Mouse (Mus musculus) T-helper 2 cell (primary cell): ENCODE measurements around the gene Fuk.
"Not testable (repeated sequence)": the region's sequence is repeated elsewhere in the genome, so short reads cannot be mapped to it uniquely, and the experiment has no call there.

Source experiments
- in situ Hi-C: fragments of 300-600 bp; cut with MboI, MseI; formaldehyde crosslinking; loops from one replicate; pipeline ENCODE4 v1.15.1; 2025; ENCODE audit warnings: high pct_unique_total_duplicates

The Fuk gene

DNA sequence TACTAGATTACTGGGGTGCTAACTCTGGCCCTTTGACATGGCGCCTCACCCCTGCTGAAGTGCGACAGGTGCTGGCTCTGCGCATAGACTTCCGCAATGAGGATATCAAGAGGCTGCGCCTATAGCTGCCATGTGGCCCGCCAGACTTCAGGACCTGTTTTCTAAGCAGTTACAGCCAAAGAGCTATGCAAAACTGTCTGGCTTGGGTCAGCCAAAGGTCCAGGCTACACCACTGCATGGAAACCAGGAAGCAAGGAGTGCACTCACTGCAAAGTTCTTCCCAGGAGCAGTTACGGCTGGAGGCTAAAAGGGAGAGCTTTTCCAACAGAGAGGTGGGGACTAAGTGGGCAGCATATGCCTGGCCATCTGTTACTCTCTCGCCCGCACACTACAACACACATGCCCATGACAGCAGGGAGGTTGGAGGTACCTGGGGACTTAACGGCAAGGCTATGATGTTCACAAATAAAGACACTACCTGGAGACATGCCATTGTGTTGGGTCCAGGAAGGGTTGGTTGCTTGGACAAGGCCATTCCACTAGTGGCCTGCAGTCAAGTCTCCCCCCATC, 20.5 kb downstream of the Fuk start:
- in situ Hi-C loops, result no loop called here

DNA sequence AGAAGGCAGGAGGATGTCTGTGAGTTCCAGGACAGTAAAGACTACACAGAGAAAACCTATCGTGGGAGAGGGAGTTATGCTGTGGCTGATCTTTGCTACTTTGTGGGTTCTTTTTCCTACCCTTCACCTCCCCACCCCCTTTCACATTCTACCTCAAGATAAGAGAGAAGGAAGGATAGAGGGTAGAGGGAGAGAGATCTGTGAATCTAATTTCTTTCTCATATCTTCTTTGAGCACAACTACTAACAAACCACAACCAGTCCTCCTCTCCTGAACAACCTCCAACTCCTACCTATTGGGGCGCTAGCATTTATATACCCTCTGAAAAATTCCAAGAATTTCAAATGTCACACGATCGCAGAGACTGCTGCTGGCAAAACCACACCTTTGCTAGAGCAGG, 24.4 kb downstream of the Fuk start:
- in situ Hi-C loops, result no loop called here

DNA sequence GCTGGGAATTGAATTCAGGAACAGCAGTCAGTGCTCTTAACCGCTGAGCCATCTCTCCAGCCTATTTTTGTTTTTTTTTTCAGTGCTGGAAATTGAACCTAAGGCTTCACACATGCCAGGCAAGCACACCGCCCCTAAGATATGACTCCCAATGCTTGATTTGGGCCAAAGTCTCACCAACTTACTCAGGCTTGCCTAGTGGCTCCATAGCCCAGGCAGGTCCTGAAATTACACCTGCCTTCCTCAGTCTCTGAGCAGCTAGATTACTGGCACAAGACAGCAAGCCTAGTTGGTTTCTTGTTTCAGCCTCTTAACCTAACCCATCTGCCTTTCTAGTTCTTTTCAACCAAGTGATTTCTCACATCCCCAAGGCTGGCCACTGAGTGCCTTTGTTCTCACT, 31.8 kb downstream of the Fuk start:
- in situ Hi-C loops, result no loop called here

DNA sequence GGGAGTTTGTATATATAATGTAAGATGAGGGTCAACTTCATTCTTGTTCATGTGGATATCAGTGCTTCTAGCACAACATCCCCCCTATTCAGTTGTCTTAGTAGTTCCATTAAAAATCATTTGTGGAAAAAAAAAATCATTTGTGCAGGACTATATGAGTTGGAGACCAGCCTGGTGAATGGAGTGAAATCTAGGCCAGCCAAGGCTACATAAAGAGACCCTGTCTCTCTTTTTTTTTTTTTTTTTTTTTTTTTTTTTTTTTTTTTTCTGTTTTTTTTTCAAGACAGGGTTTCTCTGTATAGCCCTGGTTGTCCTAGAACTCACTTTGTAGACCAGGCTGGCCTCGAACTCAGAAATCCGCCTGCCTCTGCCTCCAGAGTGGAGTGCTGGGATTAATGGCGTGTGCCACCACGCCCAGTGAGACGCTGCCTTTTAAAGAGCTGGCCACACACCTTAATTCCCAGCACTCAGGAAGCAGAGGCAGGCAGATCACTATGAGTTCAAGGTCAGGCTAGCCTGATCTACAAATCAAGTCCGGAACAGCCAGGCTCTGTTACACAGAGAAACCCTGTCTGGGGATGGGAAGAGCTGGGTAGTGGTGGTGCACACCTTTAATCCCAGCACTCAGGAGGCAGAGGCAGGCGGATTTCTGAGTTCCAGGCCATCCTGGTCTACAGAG, 40.8 kb downstream of the Fuk start:
- in situ Hi-C loops, result not testable (repeated sequence)

DNA sequence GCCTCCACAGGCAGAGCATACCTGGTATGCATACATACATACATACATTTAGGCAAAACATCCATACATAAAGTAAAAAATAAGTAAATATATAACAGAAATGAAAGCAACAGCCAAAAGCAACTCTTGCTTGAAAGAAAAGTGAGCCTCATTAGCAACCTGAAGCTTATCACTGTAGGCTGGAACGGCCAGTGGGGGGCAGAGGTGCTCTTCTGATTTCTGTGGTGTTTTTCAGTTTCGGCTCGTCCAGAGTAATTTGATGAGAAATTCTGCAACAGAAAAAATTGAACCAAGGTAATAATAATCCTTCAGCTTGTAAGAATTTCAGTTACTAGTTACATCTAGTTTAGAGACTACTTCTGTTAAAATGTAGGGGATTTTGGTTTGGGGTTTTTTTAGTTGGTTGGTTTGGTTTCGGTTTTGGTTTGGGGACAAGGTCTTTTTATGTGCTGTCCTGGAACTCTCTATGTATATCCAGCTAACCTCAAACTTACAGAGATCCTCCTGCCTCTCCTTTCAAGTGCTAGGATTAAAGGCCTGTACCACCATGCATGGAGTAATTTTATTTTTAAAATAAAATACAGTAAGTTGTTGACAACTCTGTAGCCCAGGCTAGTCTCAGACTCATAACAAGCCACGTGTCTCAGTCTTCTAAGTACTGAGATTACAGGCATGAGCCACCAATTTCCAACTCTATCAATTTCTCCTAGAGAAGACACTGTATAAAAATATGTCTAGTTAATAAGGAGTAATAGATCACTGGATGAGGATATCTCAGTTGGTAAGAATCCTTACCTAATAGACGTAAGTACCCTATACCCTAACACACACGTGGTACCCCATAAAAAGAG, 42.4 kb downstream of the Fuk start:
- in situ Hi-C loops, result no loop called here

DNA sequence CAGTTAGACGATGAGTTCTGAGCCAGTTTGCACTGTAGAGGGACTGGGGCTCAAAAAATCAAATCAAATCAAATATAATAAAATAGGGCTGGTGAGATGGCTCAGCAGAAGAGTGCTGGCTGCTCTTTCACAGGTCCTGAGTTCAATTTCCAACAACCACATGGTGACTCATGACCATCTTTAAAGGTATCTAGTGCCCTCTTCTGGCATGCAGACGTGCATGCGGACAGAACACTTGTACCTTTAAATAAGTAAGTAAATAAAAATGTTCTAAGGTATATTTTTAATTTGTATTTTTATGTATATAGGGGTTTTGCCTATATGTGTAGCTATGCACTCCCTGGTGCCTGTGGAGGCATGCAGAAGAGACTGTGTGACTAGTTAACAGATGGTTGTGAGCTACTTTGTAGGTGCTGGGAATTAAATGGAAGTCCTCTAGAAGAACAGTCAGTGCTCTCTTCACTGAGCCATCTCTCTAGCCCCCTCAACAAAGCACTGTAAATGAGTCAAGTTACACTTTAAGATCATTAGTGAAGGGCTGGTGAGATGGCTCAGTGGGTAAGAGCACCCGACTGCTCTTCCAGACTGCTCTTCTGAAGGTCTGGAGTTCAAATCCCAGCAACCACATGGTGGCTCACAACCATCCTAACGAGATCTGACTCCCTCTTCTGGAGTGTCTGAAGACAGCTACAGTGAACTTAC, 45.4 kb downstream of the Fuk start:
- in situ Hi-C loops, result no loop called here

DNA sequence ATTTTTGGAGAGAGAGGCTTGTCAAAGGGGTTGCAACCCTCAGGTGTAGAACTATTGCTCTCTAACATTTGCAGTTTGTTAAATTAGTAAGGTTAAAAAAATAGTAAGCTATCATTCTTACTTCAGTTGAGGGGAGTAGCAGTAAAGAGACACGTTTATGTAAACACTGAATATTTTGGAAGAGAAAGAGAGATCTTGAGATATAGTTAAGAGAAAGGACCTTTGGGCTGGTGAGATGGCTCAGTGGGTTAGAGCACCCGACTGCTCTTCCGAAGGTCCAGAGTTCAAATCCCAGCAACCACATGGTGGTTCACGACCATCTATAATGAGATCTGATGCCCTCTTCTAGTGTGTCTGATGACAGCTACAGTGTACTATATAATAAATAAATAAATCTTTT, 46.2 kb downstream of the Fuk start:
- in situ Hi-C loops, result not testable (repeated sequence)

DNA sequence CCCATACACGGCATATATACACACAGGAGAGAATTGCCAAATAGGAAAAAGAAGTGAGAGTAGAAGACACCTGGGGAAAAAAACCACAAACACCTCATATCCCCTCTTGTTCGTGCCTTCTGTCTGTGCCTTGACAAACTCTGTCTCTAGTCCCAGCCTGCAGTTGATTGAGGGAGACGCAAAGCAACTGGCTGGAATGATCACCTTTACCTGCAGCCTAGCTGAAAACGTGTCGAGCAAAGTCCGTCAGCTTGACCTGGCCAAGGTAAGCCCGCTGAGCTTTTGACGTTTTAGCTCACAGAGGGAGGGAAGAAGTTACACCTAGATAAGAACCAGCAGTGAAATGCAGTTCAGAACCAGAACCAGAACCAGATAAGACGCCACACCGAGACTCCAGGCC, 51.1 kb downstream of the Fuk start:
- in situ Hi-C loops, result no loop called here

DNA sequence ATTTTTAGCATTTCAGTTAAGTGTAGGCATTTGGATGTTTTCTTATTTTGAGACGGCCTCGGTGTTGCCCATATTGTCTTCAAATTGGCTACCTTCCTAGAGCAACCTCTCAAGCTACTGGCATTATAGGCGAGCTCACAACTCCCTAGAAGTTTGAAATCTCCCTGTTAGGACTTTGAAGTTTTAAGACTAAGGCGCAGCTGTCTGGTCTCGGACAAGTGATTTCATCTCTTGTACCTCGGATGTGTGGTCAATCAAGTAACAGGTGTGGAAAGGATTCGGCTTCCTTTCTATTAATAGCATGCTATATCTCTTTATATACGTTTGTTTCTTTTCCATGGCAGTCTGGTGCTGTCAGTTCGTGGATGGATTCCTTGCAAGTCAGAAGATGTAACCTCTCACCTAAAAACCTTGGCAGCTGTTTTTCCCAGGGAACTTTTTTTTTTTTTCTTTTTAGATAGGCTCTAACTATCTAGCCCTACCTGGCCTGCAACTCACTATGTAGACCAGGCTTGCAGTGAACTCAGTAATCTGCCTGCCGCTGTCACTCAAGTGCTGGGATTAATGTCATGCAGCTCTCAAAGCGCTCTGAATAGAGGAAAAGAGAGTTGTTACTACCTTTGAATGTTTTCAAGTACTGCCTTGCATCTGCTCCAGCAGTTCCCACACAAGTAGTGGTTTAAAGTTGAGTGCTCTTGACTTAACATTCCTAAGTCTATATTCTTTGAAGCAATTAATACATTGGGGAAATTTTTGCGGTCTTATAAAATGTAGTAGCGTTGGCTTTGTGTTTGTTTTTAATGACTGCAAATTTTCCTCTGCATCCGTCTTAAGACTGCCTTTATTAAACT, 54.4 kb downstream of the Fuk start:
- in situ Hi-C loops, result no loop called here

DNA sequence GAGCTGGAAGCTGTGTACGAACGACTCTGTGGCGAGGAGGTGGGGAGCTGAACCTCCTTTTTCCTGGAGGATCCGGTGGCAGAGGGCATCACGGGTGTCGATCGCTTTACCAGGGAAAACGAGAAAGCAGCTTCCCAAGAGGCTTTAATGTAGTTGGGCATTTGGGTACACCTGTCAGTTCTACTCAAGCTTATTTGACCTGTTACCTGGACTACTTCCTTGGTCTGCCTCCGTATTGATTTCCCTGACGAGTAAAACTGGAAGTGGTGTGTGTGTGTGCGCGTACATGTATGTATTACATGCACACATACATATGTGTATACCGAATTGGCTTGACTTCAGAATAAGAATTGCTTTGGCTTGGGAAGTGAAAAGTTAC, 55.1 kb downstream of the Fuk start:
- in situ Hi-C loops, result no loop called here

DNA sequence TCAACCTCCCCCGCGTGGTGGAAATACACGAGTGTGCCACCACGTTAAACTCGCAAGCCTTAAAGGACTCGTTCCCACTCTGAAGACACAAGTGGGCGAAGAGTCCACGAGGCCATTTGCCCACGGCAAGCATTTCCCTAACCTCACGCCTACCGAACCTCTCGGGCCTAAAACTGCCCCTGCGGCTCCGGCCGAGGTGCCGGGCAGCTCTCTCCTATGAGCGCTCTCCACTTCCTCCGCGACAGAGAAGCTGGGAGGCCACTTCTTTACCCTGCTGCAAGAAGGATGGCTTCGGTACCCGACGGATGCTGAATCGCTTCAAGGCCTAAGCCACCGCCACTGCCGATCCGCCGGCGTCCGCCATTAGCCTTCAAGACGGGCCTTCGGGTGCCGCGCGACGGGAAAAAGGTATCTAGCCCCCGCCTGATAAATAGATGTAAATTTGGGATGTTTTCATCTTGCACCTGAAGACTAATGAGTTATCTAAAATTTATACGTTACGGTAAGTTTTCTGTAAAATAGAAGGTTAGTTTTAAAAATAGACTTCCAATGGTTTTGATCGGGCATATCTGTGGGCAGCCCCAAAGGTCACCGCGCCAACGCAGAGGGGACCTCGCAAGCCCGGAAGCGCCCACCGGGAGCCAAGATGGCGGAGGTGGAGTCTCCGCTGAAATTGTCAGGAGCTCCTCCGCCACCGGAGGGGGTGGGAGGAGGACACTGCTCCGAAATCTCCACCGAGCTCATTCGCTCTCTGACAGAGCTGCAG, 55.7 kb downstream of the Fuk start, which contains the start of the genes Cog4 and Sf3b3:
TSS of gene Cog4 (plus strand) at position 196 of the 766 bp plus-strand sequence.
TSS of gene Sf3b3 (minus strand) at position 383 of the 766 bp plus-strand sequence.
- in situ Hi-C loops, result no loop called here

DNA sequence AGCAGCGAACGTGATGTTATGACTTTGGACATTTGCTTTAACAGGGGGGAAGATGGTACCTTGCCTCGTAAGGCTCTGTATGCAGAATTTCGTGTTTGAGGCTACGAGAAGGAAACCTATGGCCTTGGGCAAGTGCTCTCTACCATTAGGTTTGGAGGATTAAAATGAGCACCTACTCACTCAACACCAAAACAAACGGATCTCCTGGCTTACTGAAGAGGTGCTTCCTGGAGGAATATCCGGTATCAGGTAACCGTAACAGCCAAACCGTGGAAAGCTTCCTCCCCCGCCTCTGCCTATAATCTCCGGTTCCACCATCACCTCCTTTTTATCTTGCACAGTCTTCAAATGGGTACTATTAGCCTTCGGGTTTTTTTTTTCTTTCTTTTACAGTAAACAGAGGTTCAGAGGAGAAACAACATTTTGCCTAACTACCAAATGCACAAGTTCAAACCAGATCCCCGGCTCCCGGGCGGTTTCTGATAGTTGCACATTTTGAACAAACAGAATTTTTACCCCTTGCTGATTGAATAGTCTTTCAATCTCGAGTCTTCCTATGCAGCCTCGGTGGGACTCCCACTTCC, 56.4 kb downstream of the Fuk start:
- in situ Hi-C loops, result no loop called here

DNA sequence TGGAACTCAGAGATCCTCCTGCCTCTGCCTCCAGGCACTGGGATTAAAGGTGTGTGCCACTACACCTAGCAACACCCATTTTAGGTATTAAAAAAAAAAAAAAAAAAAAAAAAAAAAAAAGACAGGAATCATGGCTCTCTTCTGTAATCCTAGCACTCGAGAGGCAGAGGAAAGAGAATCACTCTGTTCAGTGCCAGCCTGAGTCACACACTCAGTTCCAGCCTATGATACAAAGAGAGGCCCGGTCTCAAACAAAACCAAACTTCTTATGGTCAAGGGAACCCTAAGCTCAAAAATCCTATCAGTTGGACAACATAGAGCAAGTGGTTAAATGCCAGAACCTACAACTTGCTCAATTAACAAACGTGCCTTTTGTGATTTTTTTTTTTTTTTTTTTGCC, 57.3 kb downstream of the Fuk start:
- in situ Hi-C loops, result no loop called here

DNA sequence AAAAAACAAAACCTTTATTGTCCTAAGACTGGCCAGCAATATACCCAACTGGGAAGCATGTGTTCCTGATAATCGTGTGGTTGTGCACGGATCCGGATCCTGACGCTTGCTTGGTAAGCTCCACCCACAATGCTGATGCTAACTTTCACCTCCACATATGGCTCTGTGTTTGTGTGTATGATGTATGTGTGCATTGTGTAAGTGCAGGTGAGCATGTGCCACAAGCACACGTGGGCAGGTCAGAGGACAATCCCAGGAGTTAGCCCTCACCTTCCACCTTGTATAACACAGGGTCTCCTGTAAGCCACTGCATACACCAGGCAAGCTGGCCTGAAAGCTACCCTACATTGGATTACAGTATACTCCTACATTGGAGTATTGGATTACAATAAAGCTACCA, 59.1 kb downstream of the Fuk start:
- in situ Hi-C loops, result no loop called here

DNA sequence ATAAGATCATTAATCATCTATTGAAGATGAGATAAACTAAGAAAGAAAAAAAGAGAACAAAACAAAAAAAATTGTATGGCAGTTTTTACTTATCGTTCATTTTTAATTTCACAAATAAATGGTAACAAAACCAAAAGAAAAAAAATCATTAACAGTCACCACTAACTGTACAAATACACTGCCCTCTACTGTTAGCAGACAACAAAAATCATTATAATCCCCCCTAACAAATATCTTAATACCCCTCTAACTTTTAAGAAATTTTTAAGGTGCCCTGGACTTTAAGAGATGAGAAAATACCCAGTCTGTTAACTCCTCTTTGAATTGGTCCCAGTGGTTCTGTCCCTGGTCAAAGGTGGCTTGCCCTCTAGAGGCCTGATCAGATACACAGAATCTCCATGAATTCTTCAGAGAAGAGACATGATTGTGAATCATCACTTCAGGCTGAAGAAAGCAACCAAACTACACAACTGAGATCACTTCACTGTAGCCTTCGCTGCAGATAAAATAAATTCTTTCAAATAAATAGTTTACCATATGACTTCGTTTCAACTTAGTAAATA, 60.2 kb downstream of the Fuk start:
- in situ Hi-C loops, result no loop called here
